Mouse (Mus musculus): ENCODE measurements at regions not wholly inside any gene's neighbourhood (a gene's known extent, or its start where the extent isn't known, plus 50 kb on each side); places are given as distances from the start of the nearest gene placed in this dataset.

DNA sequence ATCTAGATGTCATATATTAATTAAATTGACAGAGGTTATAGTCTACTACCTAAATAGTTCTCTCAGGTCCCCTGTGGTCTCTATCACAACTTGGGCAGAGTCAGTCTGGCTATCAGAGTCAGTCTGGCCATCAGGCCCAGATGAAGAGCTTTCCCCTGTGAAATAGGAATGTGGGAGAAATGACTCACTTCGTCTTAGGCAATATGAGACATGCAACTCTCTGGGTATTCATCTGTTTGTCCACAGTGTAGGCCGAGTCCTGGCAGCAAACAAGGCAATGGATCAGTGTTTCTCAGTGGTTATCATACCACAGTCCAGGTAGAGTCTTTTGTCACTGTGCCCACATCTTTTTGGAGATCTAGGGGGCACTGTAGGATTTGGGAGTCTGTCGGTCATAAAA is 156.0 kb downstream of the Gm10260 start:
- DNase-seq, result no peak

DNA sequence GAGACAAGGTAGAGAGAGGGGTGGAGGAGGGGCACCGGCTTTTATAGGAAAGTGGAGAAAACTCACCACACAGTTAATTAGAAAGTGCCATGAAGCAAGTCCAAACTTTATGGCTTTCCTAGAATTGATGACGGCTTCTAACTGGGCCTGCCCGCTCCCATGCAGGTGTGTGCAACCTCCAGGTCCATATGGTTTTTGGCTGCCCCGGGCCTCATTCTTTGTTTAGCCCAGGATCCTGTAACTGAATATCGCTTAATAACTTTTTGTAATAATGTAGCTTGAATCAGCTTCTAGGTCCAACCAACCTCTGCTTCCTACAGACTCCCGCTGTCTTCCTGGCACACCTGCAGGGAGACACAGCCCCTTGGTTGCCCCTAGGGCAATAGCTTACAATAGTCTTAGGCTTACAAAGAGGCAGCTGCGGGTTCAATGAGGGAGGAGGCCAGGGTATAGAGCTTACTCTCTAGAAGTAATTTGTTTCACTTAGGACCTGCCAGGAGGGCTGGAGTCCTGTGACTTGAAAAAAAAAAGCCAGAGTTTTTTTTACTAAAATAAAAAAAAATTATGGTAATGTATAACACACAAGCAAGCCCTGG is 159.2 kb downstream of the Gm10260 start:
- DNase-seq, result no peak

DNA sequence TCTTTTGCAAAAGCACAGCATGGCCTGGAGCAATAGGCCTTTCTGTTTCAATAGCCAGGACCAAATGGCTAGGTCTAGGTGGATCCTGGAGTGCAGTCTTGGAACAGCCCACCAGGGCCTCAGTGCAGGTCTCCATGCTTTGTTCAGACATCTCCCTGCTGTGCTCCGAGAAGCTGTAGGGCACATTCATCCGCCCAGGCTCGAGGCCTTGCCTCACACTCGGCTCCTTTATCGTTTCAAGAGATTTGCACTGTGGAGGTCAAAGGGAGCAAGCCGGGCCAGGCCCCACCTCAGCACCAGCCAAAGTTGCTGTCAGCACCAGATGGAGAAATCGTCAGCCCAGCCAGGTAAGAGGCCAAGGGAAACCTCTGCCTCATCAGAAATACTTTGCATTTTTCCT is 160.3 kb downstream of the Gm10260 start:
- DNase-seq, result no peak

- DNase-seq, result peak; percentile 63
Observed at GRCm38 (mm10) chr13:97598507-97599431, 161.7 kb downstream of the Gm10260 start.

GRCm38 (mm10) chr13:97594851-97595250 is 165.6 kb downstream of the Gm10260 start:
- DNase-seq, result no peak

GRCm38 (mm10) chr13:97589626-97590025 is 170.8 kb downstream of the Gm10260 start:
- DNase-seq, result no peak

DNA sequence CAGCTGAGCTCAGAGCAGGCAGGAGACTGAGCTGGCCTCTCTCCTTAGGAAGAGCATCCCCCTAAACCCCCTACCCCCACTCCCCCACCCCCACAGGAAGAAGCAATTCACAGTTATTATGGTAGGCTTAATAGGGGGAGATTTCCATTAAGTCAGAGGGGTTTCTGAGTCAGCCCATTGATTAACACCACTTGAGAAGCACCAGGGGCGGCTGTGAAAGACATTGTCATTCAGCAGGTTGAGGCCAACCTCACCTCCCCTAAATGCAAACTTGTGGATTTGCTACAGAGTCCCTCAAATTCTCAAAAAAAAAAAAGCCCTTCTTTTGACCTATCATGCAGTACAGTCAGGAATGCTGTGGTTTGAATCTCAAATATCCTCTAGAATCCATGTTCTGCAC is 172.3 kb downstream of the Gm10260 start:
- no peak for DNase-seq

GRCm38 (mm10) chr13:97587088-97587487 is 173.3 kb downstream of the Gm10260 start:
- no peak for DNase-seq

GRCm38 (mm10) chr13:97584045-97584444 is 176.4 kb downstream of the Gm10260 start:
- DNase-seq, result no peak

DNA sequence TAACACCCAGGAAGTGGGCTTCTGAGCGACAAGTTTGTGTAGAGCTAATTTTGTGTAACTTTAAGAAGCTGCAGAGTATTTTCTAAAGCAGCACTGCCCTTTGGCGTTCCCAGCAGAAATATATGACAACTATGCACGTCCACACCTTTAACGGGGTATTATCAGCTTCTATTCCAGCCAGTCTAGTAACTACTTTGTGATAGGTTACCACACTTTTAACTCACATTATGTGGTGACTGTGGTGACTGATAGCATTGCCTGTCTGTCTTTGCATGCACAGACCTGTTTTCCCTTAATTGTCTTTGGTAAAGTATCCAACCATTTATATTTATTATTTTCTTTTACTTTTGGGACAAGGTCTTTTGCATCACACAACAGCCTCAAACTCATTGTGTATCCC is 179.1 kb downstream of the Gm10260 start:
- no peak for DNase-seq

DNA sequence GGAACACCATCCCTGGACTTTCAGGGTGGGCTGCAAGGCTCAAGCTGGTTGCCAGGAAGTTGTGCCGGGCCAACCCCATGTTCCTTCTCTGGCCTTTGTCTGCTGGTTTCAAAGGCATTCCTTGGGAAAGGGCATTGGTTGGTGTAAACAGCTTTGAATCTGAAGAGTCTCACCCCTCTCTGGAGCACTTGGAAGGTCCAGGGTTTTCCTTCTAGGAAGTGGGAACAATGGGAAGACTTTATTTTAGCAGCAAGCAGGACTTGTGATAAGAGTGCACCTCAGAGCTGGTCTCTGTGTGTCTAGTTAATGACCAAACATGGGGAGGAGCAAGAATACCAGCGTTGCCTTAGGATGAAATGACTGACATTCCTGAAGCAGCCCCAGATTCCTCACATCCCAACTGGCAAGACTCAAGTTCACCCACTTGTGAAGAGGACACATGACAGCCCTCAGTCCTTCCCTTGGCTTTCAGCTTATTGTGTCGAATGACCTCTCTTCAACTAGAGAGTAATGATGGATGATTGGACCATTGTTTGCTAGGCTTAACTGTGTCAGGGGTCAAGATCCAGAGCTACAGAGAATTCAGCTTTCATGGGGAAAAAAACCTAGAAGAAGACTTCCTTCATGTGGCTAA is 180.1 kb downstream of the Gm10260 start:
- DNase-seq, result peak; percentile 27

DNA sequence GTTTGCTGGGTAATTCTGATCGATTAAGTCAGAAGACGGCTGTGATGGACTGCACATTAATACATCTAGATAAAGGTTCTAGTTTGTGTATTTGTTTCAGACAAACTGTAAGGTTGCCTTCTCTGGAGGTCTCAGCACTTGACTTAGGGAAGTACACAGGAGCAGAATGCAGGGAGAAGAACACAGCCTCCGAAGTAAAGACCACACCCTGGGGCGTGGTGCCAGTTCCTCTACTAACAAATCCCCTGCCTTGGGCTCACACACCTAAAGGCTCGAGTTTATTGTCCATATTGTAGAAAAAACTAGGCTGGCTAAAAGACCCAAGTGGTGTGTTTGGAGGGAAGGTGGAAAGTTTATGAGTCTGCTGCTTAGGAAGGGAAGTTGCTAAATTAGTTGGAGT is 181.8 kb downstream of the Gm10260 start:
- no peak for DNase-seq

DNA sequence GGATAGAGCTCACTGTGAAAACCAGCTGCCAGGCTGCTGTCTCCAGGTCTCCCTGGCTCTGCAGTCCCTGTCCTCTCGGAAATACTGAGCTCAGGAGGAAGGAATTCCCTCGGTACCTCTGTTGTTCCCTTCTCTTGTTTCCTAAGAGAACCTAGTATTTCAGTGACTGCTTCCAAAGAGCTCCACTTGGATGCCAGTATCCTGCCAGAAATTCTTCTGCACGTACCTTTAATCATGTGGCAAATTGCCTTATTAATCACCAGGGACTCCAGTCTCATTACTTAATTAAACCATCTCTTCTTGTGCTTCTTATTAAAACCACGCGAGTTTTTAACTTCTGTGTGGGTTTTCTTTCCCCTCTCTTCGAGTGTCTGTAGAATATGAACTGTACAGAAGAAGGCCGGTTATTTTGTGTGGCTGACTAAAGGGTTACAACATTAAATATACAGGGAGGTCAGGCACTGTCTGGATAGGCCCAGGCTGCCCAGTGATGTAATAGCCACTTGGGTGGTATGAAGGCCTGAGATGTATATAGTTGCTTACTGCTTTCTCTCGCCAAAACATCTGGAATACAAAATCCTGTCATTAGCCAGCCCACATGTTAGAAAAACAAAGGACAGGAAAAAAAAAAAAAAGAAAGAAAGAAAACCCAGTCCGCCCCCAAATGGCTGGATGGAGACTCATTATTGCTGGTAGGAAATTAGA is 183.2 kb downstream of the Gm10260 start:
- DNase-seq, result no peak

DNA sequence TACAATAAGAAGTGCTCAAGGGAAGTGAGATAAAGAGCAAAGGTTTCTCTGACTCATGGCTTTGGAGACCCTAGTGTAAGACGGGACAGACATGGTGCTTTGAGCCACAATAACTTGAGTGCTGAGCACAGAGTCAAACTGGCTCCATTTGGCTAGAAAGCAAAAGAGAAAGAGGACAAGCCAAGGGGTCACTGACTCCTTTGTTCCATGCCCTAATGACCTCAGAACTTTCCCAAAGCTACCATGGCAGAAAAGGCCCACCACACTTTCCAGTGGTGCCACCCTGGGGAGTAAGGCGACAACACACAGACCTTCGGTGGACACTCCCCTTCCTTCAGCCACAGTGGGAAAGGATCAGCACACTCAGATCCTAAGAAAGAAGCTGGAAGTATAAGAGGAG is 186.8 kb downstream of the Gm10260 start:
- DNase-seq, result no peak

- no peak for DNase-seq
Observed at GRCm38 (mm10) chr13:97572352-97572751, 188.1 kb downstream of the Gm10260 start.

GRCm38 (mm10) chr13:97570009-97570408 is 190.4 kb downstream of the Gm10260 start:
- peak; percentile 48 for DNase-seq

GRCm38 (mm10) chr13:97567632-97568031 is 192.8 kb downstream of the Gm10260 start:
- no peak for DNase-seq

- DNase-seq, result no peak
Observed at GRCm38 (mm10) chr13:97566071-97566470, 194.4 kb downstream of the Gm10260 start.

- DNase-seq, result no peak
Observed at GRCm38 (mm10) chr13:97562241-97562640, 198.2 kb downstream of the Gm10260 start.

GRCm38 (mm10) chr13:97560789-97561188 is 199.6 kb downstream of the Gm10260 start:
- no peak for DNase-seq

- no peak for DNase-seq
Observed at GRCm38 (mm10) chr13:97559611-97560385, 200.6 kb downstream of the Gm10260 start.

- no peak for DNase-seq
Observed at GRCm38 (mm10) chr13:97558884-97559283, 201.5 kb downstream of the Gm10260 start.
